Mouse (Mus musculus): ENCODE data around the gene 5730596B20Rik.

5730596B20Rik gene

DNA sequence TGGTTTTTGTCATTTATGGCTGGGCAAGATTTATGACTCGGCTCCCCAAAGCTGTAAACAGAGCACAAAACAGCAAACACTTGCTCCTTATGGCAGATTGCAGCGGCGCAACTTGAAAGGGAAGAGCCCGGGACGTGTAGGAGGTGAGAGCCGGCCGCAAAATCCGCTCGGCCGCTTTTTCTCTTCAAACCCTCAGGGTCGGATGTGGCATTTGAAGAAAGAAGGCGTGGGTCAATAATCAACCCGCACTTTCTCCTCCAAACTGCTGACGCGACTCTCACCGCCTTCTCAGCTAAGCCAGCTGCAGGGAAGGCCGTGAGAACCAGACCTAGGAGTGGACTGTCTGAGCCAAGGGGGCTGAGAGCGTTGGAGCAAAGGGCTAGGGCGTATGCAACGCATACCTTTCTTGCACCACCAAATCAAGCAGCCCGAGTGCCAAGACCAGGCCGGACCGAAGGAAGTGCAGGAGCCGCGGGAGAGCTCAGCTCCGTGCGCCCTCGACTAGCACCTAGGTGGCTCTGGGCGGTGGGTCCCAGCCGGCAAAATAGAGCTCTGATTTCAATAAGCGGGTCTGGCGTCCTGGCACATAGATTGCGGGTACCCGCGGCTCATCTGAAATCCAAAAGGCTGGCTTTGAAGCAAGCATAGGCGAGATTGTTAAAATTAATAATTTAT, at the start of gene 5730596B20Rik:
Gene 5730596B20Rik (plus strand): TSS at position 438 of the 675 bp plus-strand sequence.
- no peak for DNase-seq (ENCODE audit: low read depth, low spot score)

DNA sequence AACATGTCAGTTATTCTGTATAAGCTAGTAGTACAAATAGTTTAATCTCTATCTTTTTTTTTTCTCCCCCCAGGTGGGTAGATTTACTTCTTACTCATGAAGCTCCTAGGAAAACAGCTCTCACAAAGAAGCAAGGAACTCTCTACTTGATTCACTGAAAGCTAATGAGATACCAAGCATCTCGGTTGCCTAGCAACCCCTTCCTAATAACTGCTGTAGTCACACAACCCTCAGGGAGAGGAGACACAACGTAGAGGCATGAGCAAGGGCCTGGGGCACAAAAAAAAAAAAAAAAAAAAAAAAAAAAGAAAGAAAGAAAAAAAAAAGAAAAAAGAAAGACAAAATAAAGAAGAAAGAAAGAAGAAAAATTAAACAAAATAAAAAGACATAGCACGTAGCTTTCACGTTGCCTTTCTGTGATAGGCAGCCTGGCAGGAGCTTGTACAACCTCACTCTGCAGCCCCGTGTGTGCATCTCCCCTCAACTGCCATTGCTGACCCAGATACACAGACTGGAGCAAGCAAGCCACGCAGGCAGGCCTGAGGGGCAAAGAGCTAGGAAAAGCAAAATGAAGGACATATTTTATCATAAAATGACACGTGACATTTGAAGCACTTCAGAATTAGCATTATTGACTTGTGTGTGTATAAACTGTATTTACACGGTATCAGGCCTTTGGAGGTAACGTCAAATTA, 39.3 kb upstream of the 5730596B20Rik start:
- no peak for DNase-seq (ENCODE audit: low read depth, low spot score)

DNA sequence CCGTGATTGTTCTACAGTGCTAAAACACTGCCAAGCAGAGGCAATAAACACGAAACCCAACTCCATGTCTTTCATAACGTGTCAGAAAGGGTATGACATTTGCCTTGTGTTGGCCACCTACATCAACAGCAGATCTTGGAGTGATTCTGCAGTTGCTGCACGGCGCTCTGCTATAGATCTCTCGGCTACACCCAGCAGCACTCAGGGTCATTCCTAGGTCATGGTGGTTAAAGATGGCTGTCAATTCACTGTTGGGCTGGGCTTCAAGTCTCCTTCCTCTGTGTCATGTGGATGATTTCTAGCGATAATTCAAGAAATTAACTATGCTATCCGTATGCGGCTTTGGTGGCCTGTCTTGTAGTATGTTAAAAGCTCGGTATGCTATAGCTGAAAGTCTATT, 38.7 kb upstream of the 5730596B20Rik start:
- no peak for DNase-seq (ENCODE audit: low read depth, low spot score)

DNA sequence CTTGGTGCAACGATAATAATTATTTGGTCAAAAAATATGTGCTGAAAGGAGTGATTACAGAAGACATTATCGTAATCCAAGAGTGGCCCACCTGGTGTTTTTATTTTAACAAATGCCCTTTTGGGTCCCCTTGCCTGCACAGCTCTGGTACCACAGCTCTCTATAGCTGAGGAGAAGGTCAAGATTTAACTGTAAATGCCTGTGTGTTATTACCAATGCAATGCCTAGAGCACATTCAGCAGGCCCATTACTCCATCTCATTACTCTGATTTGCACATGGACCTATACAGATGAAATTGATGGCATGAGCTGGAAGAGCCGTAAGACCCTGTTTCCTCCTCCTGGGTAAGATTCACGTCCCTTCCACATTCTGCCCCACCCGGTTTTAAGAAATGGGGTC, 38.2 kb upstream of the 5730596B20Rik start:
- no peak for DNase-seq (ENCODE audit: low read depth, low spot score)

DNA sequence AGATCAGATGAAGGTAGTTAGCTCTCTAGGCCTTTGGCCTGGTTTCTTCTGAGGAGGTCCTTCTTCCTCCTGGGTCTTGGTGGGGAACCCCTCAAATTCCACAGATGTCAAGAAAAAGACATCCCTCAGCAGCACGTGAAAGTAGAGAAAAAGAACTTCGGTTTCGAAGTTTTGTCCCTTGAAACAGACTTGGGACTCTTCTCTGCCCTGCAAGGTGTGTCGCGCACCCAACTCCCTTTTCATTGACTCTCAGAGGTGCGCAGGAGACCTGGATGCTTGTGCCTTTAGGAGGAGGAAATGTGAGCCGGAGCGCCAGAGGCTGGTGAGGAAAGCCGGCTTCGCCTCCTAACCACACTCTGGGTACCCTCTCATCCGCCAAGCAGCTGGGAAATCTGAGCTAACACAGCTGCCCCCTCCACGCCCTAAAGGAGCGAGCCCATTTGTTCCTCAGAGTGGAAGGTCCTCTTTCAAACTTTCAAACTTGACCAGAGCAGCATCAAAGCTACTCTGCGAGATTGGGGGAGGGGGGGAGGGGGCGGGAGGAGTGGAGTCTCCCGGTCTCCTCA, 26.8 kb upstream of the 5730596B20Rik start:
- no peak for DNase-seq (ENCODE audit: low read depth, low spot score)

DNA sequence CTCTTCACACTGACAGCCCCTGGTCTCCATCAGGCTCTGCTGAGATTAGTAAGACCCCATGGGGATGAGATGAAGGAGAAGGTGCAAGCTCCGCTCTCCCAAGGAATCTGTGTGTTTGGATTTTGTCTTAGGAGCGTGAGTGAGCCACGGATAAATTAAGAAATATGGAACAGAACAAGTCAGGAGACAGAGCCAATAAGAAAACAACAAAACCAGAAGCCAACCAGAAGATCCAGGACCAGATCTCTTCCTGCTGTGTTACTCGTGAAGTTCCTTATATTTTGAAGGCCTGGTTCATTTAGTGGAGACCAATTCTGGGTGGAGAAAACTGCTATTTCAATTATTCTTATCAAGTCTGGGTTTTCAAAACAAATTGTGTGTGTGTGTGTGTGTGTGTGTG, 25.7 kb upstream of the 5730596B20Rik start:
- DNase-seq (ENCODE audit: low read depth, low spot score), result no peak

DNA sequence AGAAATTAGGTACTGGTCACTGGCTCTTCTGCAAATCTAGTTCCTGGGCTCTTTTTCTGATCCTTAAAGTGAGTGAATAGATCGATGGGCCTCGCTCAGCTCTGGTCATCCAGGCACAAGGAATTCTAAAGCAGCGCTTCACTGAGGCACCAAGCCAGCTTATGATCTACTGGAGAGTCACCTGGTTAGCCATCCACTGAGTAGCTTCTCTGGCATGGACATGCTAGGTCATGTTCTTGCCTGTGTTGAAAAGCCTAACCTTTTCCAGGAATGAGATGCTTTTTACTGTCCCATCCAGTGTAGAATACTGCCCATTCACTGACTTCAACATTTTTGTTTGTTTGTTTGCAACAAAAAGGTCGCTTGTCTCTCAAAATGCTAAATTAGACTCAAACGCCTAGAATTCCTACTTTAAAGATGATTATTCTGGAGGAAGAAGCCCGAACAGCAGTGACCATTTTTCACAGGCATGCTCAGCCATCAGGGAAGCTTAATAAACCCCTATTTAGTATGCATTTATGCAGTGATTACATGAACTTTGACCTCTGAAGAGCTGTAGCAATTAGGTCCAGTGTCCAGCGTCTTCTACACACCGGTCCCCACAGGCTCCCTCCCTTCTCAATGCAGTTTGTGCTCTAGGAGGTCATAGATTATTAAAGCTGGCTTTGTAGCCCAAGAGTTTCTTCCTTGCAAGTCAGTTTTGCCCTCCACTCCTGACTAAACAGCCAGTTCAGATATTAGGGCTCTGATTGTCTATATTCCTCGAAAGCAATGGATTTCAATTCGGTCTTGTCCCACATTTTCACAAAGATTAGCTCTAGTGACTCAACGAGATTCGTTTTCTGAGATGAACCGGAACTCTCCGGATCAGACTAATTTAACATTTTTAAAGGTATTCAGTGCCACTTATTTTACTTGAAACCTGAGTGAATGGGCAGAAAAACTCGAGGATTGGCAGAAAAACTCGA, 24.8 kb upstream of the 5730596B20Rik start:
- DNase-seq (ENCODE audit: low read depth, low spot score), result no peak

DNA sequence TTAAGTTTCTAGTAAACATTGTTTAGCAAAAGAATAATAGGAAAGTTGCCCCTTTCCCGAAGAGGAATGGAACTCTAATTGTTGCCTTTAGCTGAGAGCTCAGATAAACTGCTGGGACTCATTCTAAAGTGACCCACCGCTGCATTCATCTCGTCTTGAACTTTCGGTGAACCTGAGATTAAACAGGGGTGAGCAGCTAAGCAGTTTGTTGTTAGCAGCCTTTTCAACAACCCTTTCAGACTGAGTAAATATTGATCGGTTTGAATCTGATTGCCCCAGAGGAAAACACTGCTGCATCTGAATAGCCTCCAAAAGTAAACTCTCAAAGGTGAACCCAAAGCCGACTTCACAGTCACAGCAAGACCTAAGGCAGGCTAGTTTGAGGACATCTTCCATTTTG, 24.0 kb upstream of the 5730596B20Rik start:
- no peak for DNase-seq (ENCODE audit: low read depth, low spot score)

DNA sequence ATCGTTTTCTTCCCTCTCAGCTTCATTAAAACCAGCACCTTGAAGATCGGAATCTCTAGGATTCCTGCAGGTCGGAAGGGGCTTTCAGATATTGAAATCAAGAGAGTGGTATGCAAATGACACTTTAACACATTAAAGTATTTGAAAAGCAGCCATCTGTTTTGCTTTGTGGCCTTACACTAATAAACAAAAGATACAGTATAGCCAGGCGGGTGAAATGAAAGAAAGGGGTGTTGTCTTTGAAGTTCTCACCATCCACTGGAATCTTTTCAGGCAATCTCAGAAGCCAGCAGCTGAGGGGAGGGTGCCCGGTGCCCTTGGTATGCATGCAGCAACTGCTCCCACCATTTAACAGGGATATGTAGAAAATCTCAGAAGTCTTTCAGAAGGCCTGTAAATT, 23.3 kb upstream of the 5730596B20Rik start:
- DNase-seq (ENCODE audit: low read depth, low spot score), result no peak

DNA sequence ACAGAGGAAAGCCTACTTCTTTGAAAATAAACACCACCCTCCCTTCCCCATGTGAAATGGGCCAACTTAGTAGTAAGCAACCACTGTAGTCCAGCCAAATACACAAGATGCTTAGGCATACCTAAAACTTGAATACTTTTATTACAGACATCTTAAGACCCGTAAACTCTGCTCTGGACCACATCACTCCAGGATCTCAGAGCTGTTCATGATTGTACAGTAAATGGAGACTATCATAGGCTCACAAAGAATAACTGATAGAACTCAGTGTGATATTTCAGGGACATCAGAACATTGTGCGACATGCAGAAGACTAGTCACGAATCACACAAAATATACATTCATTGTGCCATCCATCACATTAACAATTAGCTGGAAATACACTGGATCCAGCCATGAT, 21.8 kb upstream of the 5730596B20Rik start:
- no peak for DNase-seq (ENCODE audit: low read depth, low spot score)

DNA sequence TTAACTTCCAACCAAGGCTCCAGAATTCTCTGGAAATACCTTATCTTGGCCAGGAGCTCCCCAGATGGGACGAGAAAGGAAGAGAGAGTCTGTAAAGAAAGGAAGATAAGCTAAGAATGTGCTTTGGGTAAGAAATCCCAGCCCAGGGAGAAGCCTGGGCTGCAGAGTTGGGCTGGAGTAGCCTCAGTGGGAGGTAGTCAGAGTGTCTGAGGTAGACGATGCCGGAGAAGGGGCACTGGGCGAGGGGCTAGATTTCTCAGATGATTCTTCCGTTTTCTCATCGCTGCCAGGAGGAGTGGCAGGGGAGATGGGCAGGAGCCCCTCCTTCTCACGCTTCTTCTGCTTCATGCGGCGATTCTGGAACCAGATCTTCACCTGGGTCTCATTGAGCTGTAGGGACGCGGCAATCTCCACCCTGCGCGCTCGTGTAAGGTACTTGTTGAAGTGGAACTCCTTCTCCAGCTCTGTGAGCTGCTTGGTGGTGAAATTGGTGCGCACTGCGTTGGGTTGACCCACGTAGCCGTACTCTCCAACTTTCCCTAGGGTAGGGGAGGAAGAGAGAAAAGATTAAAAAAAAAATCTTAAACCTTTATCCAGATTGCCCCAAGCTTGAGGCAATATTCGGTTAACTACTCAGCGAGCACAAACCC, 20.6 kb upstream of the 5730596B20Rik start:
- DNase-seq (ENCODE audit: low read depth, low spot score), result no peak

DNA sequence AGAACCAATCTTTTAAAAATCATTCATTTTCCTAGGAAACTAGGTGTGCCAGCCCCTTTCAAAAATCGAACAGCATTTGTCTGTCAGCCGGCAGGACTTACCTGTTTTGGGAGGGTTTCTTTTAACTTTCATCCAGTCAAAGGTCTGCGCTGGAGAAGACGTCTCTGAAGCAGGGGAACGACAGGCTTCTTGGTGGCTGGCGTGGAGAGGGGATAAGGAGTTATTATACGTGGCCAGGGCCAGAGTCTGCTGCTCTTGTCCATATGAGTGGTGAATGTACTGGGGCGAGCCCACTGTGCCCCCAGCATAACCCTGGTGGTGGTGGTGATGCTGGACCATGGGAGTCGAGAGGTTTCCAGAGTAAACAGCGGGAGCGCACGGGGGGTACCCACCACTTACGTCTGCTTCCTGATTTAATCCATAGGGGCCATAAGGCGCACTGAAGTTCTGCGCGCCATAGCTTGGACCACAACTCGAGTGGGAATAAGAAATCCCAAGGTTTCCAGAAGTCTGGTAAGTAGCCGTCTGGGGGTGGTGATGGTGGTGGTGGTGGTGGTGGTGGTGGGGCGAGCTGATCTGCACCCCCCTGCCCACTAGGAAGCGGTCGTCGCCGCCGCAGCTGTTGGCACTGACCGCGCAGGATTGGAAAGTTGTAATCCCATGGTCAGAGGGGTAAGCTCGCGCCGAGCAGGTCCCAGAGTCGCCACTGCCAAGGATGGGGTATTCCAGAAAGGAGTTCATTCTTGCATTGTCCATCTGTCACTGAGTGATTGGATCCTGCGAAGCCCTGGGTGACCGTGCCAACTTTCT, 19.6 kb upstream of the 5730596B20Rik start:
- no peak for DNase-seq (ENCODE audit: low read depth, low spot score)

DNA sequence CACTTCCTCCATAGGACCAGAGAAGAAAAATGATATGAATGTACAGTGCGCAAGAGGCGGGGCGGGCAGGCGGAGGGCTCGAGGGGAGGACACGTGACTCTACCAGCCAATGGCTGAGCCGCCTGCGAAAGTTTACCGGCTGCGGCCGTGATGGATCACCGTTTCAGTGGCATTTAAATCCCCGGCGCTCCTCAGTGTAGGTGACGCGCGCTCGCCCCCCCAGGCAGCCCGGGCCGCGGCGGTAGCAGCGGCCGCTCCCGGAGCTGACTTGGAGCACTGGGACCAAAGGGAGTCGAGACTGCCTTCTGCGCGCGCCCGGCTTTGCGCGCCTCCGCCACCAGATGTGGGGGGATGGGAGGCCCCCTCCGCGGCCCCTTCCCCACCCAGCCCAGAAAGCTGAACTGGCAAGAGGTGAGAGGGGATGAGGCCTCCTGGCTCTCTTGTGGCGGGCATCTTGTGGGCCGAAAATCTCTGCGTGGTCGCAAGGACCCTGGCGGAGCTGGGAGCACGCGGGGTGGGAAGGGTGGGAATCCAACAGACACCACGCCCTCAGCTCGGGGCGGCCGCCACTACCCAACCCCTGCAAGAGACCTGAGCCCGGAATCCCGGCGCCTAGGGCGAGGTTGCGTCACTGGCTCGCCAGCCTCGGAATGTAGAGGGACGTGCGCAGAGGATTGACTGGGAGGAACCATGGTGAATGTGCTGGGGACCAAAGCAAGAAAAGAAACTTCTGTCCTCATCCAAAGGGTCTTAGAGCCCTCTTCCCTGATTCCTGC, 18.8 kb upstream of the 5730596B20Rik start, which contains the start of gene Hoxa1:
Gene Hoxa1 (minus strand): TSS at position 42 of the 776 bp plus-strand sequence.
- DNase-seq (ENCODE audit: low read depth, low spot score), result peak; percentile 64

DNA sequence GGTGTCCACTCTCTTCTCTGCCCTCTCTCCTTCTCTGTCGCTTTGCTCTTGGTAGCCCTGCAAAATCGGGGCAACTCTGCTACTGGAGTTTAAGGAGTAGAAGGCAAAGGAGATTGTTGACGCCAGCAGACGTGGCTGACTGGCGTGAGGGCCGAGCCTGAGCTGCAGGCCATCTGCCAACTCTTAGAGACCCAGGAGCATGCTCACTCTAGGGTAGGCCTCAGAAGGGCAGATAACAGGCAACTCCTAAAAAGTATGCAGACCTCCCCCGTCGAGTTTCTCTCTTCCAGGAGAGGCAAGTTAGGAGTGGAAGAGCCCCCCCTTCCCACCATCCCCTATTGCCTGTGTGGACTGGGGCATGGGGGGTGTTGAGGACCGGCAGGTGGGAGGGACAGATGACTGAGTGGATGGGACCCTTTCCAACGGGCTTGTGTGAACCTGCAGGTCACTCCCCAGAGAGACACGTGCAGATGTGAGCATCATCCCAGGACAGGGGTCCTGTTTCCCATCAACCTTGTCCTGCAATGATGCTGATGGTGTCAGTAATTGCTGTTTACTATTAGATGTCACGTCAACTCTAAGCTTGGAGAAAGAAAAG, 18.0 kb upstream of the 5730596B20Rik start:
- peak; percentile 25 for DNase-seq (ENCODE audit: low read depth, low spot score)

DNA sequence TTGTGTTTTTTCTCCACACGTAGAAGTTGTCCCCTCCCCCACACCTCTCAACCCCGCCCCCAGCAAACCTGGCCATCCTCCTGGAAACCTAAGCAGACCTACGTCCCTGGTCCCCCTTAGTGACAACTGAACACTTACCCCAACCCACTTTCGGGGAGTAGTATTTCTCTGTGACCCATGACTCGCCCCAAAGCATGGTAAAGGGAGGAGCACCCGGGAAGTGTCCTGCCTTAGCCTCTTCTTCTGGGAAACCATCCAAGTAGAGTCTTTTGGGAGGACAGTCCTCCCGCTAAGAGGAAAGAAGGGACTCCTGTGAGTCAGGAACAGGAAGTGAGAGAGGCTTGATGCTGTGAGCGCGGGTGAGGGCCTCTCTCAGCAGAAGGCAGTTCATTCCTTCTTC, 17.3 kb upstream of the 5730596B20Rik start:
- peak; percentile 55 for DNase-seq (ENCODE audit: low read depth, low spot score)

DNA sequence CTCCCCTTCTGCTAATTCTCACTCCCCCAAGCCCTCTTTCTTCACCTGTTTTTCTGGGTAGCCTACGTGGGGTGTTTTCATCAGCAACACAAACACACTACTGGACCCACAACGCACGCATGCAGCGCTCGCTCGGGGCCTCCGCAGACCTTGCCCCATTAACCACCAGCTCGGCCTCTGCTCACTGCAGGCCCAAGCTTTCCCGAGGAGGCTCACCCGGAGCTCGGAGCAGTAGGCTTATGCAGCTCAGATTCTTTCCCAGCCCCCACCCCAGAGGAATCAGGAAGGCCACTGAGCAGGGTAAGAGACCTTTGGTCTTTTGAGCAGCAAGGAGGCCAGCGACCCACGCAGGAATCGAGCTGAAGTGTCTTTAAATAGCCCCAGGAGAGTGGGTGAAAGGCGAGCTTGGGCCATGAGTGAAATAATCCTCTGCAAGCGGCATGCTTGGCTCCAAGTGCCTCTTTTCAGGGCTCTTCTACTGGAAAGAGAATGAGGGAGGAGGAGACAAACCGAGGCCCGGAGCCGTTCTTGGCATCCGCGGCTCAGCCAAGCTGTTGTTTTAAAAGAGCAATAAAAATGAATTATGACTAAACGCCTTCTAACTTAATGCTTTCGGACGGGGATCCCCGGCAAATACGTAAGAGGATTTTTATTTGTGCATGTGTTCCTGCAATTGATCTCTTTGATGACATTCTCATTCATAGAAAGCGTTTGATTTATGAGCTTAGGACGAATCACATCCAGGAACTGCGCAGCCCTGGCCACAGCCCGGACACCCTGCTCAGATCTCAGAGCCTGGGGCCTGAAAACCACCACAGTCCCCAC, 16.6 kb upstream of the 5730596B20Rik start:
- DNase-seq (ENCODE audit: low read depth, low spot score), result peak; percentile 68

DNA sequence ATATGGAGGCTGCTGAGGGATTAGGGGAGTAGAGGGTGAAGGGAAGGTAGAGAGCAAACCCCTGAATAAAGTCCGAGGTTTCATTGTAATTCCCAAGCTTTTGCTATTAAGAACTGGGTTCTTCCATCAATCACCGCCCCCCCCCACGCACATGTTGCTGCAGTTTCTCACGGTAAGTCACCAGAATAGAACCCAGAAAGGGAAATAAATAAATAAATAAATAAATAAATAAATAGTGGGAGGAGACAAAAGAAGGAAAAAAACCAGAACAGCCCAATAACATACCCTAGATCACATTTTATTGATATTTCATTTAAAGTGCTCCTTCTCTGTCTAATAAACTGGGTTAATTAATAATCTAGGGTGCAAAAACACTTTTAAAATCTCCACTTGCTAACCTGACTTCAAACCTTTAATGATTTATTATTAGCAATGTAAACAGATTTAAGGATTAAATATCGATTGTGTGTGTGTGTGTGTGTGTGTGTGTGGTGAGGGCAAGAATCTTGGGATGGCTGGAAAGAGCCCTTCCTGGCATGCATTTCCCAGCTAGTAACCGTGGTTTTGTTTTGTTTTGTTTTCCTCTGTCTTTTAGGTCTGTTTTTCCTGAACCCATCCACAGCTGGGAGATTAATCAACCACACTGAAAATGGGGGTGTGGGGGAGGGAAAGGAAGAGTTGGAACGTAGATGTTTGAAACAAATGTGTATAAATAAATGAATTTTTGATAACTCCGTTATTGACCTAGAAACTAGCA, 15.8 kb upstream of the 5730596B20Rik start:
- DNase-seq (ENCODE audit: low read depth, low spot score), result no peak

DNA sequence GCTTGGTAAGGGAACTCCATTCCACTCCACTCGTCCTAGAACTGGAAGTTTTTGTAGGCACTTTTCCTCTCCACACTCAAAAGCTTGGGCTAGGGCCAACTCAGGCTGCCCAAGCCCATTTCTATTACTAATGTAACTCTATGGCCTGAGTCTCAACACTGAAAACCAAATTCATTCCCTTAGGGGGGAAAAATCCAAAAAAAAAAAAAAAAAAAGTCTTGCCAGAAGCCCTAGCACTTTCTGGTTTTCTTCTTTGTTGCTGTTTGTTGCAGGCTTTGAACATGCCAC, 15.3 kb upstream of the 5730596B20Rik start:
- no peak for DNase-seq (ENCODE audit: low read depth, low spot score)
